In the genomic region with DNA sequence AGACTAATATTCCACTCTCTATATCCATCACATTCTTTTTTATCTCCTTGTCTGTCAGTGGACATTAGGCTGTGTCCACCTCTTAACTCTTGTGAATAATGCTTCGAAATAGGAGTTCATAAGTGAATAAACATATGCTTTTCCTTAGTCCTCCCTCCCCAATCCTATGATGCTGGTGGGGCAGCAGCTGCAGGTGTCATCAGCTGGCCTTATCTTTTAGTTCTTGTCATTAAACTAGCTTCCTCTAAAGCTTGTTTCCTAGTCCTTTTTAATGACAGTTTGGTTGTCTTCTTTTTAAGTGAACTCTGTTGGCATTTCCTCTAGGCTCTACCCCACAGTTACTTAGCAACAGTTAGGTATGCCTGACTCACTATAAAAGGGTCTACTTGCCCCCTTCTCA, we compare ENCODE assay signal across 27 mouse cellular contexts. TPM values are rescaled to one million over a fixed set of nuclear protein-coding genes. Genes with fewer than 3 reads are reported as not detected.
DNase-seq lines count a peak whose midpoint lies in the region; ATAC-seq and TF ChIP-seq lines count a peak whose summit lies in the region.
"Had no signal": no experiment of that assay in that cellular context is flagged by ENCODE, and none has a peak within 500 bp of the region (broad histone marks: within the 10 kb centered on the region; RNA-seq: fewer than 3 reads in every experiment).

No protein-coding gene starts in this region.

- H3K27ac ChIP-seq in hindbrain, postnatal 0 days = 0 out of 2 replicates have a peak overlapping the region, but pooled peaks have one; percentile 6
- H3K27ac ChIP-seq in hindbrain, embryonic 16.5 days (ENCODE audit: low read depth, low read length) = no peak overlapping the region
- peak overlapping the region; percentile 56; the same call in 1 of the 2 replicates for H3K27ac ChIP-seq in layer of hippocampus, adult 2 months
- peak overlapping the region; percentile 72 for H3K27ac ChIP-seq in brown adipose tissue, adult 24 weeks (replicated peaks; ENCODE audit: low read depth, low read length)
- H3K27ac ChIP-seq: embryonic facial prominence, embryonic 13.5 days; embryonic facial prominence, embryonic 15.5 days; forebrain, embryonic 10.5 days; forebrain, embryonic 12.5 days had no signal

- H3K4me1 ChIP-seq in hindbrain, postnatal 0 days (ENCODE audit: insufficient read depth, low read length) = peaks cover 3% of the 10 kb centered on the region; the same call in 1 of the 2 replicates
- peaks cover 9% of the 10 kb centered on the region for H3K4me1 ChIP-seq in hindbrain, embryonic 16.5 days (ENCODE audit: control insufficient read depth, insufficient read depth, low read depth, low read length)
- peaks cover 11% of the 10 kb centered on the region; the same call in 1 of the 2 replicates for H3K4me1 ChIP-seq in brown adipose tissue, adult 24 weeks (ENCODE audit: control insufficient read depth, insufficient read depth, insufficient read length, low read length)
- H3K4me1 ChIP-seq: forebrain, embryonic 12.5 days had no signal

- ATAC-seq in hindbrain, postnatal 0 days = no peak
- no peak for ATAC-seq in hindbrain, embryonic 16.5 days
- ATAC-seq: activated CD4-positive, CD25-positive, alpha-beta regulatory T cell, adult 4 months; forebrain, embryonic 14.5 days; forebrain, embryonic 16.5 days; Patski had no signal

- H3K9ac ChIP-seq in hindbrain, postnatal 0 days (replicated peaks; ENCODE audit: low read length) = no peak overlapping the region
- no peak overlapping the region for H3K9ac ChIP-seq in hindbrain, embryonic 16.5 days (ENCODE audit: low read depth, low read length)
- H3K9ac ChIP-seq: embryonic facial prominence, embryonic 13.5 days; embryonic facial prominence, embryonic 15.5 days; forebrain, embryonic 12.5 days had no signal

- no peak overlapping the region for H3K4me3 ChIP-seq in hindbrain, postnatal 0 days (ENCODE audit: low read length)
- H3K4me3 ChIP-seq in hindbrain, embryonic 16.5 days (ENCODE audit: low read length) = no peak overlapping the region
- no peak overlapping the region for H3K4me3 ChIP-seq in layer of hippocampus, adult 2 months
- no peak overlapping the region for H3K4me3 ChIP-seq in brown adipose tissue, adult 24 weeks (ENCODE audit: insufficient read depth, low read depth, low read length)
- H3K4me3 ChIP-seq: embryonic facial prominence, embryonic 13.5 days; embryonic facial prominence, embryonic 15.5 days; erythroblast, embryonic 14.5 days; forebrain, embryonic 10.5 days; forebrain, embryonic 12.5 days had no signal

- no peak overlapping the region for H3K4me2 ChIP-seq in hindbrain, postnatal 0 days (ENCODE audit: low read depth, low read length)
- no peak overlapping the region for H3K4me2 ChIP-seq in hindbrain, embryonic 16.5 days (ENCODE audit: low read length)
- H3K4me2 ChIP-seq: embryonic facial prominence, embryonic 13.5 days; embryonic facial prominence, embryonic 15.5 days; forebrain, embryonic 12.5 days had no signal

- intact Hi-C loops in heart, postnatal 36 days (cut with DNase I) = no loop called here

- H3K27me3 ChIP-seq in hindbrain, postnatal 0 days (ENCODE audit: insufficient read depth, low read length) = no peaks in the 10 kb centered on the region
- no peaks in the 10 kb centered on the region for H3K27me3 ChIP-seq in hindbrain, embryonic 16.5 days (replicated peaks; ENCODE audit: control insufficient read depth, insufficient read depth, low read length)
- H3K27me3 ChIP-seq: embryonic facial prominence, embryonic 13.5 days; embryonic facial prominence, embryonic 15.5 days; forebrain, embryonic 12.5 days; Patski had no signal

- TF ChIP-seq CTCF in hindbrain, postnatal 0 days (IDR thresholded peaks at IDR 0.05; ENCODE audit: low read depth) = no peak
- TF ChIP-seq CTCF in layer of hippocampus, adult 2 months (conservative IDR thresholded peaks at IDR 0.05) = no peak

- peak; percentile 92 for DNase-seq in heart, adult 11 months
- DNase-seq in heart, postnatal 36 days = no peak
- no peak for DNase-seq in hindbrain, postnatal 0 days (ENCODE audit: low spot score)
- DNase-seq in layer of hippocampus, adult 2 months (ENCODE audit: low spot score in 2 of 2) = no peak
- no peak for DNase-seq in layer of hippocampus, adult 9-10 months (ENCODE audit: low spot score)
- no peak for DNase-seq in liver
- DNase-seq: adrenal gland, adult 8-10 months; adrenal gland, postnatal 14 days; adrenal gland, postnatal 36 days; cerebellum, adult 11 months; cerebellum, adult 18-20 months; cerebellum, adult 8-10 months; cerebellum, adult 9-11 months; cerebellum, postnatal 14 days; cerebellum, postnatal 36 days; embryo, embryonic 11 days had no signal

- H3K36me3 ChIP-seq in hindbrain, postnatal 0 days (ENCODE audit: insufficient read depth, low read length) = no peaks in the 10 kb centered on the region
- H3K36me3 ChIP-seq in hindbrain, embryonic 16.5 days (ENCODE audit: control insufficient read depth, insufficient read depth, low read length) = no peaks in the 10 kb centered on the region
- H3K36me3 ChIP-seq: embryonic facial prominence, embryonic 13.5 days; embryonic facial prominence, embryonic 15.5 days; forebrain, embryonic 10.5 days; forebrain, embryonic 12.5 days had no signal

- H3K9me3 ChIP-seq in hindbrain, postnatal 0 days (ENCODE audit: low read length) = no peaks in the 10 kb centered on the region
- no peaks in the 10 kb centered on the region for H3K9me3 ChIP-seq in hindbrain, embryonic 16.5 days (ENCODE audit: control insufficient read depth, low read length)
- H3K9me3 ChIP-seq: embryonic facial prominence, embryonic 13.5 days; embryonic facial prominence, embryonic 15.5 days; forebrain, embryonic 10.5 days; forebrain, embryonic 12.5 days had no signal

- WGBS in hindbrain, postnatal 0 days = 89% methylated on average over 1 of the region's 1 CpGs
- 90% methylated on average over 1 of the region's 1 CpGs for WGBS in hindbrain, embryonic 16.5 days

RNA-seq across cellular contexts. Expression of gene Plcg1, which starts 57.9 kb away (rescaled TPM):
- total RNA-seq in heart, postnatal 36 days (2021) = 10 to 100 TPM; 56.7 to 73.1 TPM
- 111 and 185 TPM in 2 replicates for total RNA-seq in hindbrain, postnatal 0 days (2014; rRNA removed)
- 39.8 and 40.5 TPM in 2 replicates for polyA plus RNA-seq in hindbrain, postnatal 0 days (2015; fragmentation: Nextera tagmentation; extraction: Ambion mirVana)
- polyA plus RNA-seq in hindbrain, embryonic 16.5 days (2015; fragmentation: Nextera tagmentation; extraction: Ambion mirVana) = 41.5 and 54.8 TPM in 2 replicates
- 100 to 1,000 TPM; 103 to 108 TPM for total RNA-seq in layer of hippocampus, adult 2 months (2021)
- 18.2 TPM in 2 replicates for polyA plus RNA-seq in brown adipose tissue, adult 24 weeks (2012; ENCODE audit: insufficient read depth, insufficient read length, missing spikeins)
